Mouse (Mus musculus): Measurements from ENCODE around the gene Dao.

- TF ChIP-seq CHD2 (IDR thresholded peaks at IDR 0.05; ENCODE audit: low read depth, low read length) (no peak), ZC3H11A (IDR thresholded peaks at IDR 0.05; ENCODE audit: borderline replicate concordance, low read depth, low read length) (no peak), HCFC1 (IDR thresholded peaks at IDR 0.05; ENCODE audit: borderline replicate concordance, insufficient read depth, low read length) (no peak), MAFK (IDR thresholded peaks at IDR 0.05; ENCODE audit: insufficient read depth, low read depth, low read length) (no peak)
Measured at GRCm38 (mm10) chr5:114004573-114004972, 1.1 kb downstream of the Dao start.
